Mouse (Mus musculus): ENCODE data around the gene Camsap2. TPM values are rescaled to one million over a fixed set of nuclear protein-coding genes. Genes with fewer than 3 reads are reported as not detected.

Gene Camsap2
- total RNA-seq, 4 experiments from 2014 or later, result 7.3 to 9.5 (median 8.6) TPM

DNA sequence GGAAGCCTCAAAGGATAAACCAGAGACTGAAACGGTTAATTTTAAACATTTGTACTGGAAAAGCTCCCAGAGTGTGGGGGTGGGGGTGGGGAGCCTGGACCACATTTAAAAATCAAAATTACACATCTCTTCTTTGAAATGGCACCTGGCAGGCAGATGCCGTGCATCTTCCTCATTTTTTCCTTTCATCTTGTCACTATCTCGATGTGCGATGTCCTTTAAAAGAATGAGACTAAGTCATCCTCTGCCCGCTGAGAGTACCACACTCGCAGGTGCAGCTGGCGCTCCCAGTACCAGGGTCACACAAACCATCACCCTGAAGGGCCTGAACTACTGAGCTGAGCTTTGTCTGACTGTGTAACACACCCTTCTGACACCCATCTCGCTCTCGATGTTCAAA lies 87.4 kb downstream of the Camsap2 start:
- no peak for DNase-seq (ENCODE audit: low spot score in 2 of 2)

DNA sequence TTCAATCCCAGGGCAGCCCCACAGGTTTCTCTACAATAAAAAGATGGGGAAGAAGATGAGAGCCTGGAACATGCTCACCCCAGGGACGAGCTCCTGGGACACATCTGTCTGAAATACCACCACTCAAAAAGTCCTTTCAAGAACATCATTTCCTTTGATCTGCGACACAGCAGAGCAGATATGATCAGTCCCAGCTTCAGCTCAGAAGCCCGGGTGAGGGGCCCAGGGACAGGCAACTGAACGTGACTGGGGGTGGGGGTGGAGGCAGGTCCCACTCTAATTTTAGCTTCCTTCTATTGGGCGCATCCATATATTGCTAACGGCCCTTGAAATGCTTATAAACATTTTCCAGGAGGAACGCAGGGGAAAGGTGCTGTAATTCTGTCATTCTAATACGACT lies 90.2 kb downstream of the Camsap2 start:
- no peak for DNase-seq (ENCODE audit: low spot score in 2 of 2)

DNA sequence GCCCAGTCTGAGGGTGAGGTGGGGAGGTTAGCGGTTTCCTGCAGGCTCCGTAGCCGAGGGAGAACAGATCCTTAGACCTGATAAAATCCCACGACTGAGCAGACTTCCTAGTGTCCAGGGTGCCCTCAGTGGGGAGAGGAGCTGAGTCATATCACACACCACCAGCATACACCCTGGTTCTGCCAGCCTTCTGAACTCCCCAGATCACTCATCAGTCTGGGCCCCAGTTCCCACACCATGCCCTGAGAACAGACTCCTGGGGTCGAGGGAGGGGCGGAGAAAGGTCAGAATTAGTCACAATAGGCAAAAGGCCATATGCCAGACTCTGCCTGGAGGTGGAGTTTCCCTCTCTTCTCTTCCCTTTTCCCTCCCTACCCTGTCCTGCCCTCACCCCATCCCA lies 90.7 kb downstream of the Camsap2 start:
- DNase-seq (ENCODE audit: low spot score in 2 of 2), result no peak

- no peak for DNase-seq (ENCODE audit: low spot score in 2 of 2)
Measured at GRCm38 (mm10) chr1:136254503-136255065, 91.3 kb downstream of the Camsap2 start.

- DNase-seq (ENCODE audit: low spot score in 2 of 2), result no peak
Measured at GRCm38 (mm10) chr1:136253472-136253871, 92.4 kb downstream of the Camsap2 start.

DNA sequence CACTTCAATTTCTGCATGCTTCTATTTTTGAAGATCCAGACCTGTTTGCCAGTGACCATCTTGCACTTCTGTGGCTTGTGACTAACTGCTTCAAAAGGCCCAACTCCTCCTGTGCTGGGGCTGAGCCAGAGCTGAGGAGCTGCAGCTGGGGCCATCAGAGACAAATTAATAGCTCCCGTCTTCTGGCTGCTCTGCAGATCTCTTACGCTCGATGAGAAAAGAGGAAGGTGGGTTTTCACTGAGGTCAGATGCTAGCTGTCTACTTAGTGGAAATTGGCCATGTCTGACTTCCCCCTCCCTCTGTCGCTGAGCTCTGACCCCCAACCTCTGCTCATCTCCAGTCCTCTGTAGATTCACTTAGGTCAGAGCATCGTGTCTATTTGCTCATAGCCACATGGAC lies 96.2 kb downstream of the Camsap2 start:
- no peak for DNase-seq (ENCODE audit: low spot score in 2 of 2)

DNA sequence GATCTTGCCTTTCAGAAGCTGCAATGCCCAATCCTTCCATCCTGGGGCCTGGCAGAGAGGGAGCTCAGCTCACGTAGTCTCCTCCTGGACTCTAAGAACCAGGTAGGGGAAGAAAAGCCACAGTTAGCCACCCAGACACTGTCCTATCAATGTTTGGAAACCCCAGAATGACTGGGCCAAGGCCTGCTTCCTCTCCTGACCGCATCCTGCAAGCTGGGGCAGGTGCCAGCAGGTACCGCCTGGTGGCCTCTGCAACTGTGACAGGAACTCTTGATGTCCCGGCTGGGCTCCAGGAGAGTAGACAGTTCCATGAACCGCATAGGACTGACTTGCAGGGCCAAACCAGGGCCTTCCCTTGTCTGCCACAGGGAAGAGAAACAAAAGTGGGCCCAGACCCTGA lies 98.5 kb downstream of the Camsap2 start:
- no peak for DNase-seq (ENCODE audit: low spot score in 2 of 2)

DNA sequence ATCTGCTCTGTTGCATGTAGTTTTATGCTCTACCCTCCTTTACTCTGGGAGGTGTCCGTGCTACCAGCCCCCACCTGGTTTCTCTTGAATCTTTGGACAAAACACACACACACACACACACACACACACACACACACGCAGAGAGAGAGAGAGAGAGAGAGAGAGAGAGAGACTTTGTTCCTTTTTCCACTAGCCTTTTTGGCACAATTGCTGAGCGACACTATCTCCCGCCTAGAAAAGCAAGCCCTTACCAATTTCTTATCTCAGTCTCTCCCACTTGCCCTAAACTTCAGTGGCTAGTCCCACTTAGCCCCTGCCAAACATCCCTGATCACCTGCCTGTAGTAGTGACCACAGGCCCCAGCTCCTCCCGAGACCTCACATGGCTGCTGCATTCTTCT lies 101.4 kb downstream of the Camsap2 start:
- no peak for DNase-seq (ENCODE audit: low spot score in 2 of 2)

DNA sequence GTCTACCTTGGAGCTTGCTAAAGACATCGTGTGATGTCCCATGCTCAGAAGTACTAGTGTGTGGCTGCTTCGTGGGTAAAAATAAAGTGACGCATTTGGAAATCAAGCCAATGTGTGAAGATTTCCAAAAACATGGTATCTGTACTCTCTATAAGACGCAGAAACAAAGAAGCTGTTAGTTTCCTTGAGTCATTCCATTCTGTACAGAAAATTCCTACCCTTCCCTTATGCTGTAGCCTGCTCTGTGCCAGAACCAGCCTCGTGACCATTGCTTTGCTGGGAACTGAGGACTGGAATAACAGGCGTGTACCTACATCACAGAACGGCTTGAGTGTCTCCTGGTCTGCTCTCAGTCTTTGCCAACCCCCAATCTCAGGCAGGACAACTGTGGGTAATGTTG lies 104.1 kb downstream of the Camsap2 start:
- no peak for DNase-seq (ENCODE audit: low spot score in 2 of 2)

GRCm38 (mm10) chr1:136238495-136238894 lies 107.4 kb downstream of the Camsap2 start:
- no peak for DNase-seq (ENCODE audit: low spot score in 2 of 2)

DNA sequence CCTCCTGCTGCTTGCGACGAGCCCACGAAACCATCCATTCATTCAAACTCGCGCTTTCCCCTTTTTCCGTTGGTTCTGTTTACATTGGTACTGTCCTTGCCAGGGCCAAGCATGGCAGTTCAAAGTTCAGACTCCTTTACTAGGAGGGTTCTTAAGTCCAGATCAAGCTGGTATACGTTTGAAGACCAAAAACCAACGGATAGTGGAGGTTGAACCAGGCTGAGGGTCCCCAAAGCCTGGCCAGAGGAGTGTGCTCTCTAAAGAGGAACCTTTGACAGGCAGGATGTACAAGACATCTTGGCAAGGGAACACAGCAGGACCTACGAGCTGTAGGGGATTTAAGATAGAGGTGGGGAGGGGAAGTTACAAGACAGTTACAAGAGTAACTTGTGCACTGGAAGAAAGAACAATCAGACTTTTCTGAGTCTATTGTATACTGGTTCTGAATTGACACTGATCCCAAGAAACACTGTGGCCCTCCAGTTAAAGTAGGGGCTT lies 111.3 kb downstream of the Camsap2 start:
- DNase-seq (ENCODE audit: low spot score in 2 of 2), result no peak

DNA sequence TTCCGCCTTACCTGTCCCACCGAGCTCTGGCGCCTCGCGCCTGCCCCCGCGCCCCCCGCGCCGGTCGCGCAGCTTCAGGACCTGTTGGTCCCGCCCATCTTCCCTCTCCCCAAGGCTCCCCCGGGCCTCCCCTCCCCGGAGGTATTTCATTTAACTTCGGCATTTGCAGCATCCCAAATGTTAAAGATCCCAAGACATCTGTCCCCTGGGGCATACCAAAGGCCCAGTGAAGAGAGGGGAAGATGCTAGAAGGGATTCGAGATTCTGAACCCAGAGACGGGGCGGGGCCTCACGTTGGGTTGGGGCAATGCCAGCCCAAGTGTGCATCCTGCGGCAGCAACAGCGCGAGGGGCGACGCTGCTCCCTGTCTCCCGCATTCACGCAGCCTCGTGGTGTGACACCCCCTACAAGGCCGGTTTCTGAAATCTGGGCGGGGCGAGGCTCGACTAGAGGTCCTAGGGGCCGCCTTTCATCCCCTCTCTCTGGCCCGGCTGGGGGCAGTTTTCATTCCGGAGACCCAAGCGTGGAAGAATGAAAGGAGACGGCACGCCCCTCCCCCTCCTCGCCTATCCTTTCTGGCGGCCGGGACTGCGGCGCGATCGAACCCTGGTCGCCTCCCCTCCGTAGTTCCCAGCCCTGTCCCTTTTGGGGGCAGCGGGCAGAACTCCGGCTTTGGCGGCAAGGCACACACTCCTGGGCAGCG lies 111.9 kb downstream of the Camsap2 start, which contains the start of gene Inava:
Inava (minus strand) TSS at position 373 of the 703 bp plus-strand sequence.
- DNase-seq (ENCODE audit: low spot score in 2 of 2), result no peak

DNA sequence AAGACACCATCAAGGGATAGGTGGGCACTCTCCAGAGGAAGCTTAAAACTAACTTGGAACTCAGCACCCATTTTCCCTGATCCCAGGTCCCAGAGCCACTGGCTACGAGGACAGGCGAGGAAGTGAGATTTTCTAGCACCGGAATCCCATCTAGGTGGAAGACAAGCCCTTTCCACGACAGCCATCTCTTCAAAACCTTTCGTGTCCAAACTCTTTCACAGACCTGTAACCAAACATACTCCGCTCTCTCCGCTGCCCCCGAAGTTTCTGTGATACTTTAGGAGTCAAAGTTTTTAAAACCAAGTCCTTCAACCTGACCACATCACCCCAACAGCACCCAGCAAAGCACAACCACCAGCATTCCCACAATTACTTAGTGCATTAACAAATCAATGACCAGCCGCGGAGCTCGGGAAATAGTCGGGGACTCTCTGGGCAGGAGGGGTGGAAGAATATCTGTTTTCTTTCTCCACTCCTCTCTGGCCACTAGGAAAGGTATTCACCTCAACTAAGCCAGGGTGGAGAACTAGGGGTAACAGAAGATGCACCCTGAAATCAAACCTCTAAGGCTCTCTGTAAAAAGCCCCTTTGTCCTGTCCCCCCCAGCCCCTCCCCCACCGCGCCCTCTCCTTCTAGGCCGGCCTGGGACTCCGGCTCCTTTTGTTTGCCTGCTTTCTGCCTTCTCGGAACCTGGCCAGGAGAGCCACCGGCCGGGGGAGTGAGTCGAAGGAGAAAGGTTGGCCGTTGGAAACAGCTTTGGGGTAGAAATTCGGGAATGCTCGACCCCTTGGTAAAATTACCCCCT lies 112.7 kb downstream of the Camsap2 start:
- no peak for DNase-seq (ENCODE audit: low spot score in 2 of 2)

DNA sequence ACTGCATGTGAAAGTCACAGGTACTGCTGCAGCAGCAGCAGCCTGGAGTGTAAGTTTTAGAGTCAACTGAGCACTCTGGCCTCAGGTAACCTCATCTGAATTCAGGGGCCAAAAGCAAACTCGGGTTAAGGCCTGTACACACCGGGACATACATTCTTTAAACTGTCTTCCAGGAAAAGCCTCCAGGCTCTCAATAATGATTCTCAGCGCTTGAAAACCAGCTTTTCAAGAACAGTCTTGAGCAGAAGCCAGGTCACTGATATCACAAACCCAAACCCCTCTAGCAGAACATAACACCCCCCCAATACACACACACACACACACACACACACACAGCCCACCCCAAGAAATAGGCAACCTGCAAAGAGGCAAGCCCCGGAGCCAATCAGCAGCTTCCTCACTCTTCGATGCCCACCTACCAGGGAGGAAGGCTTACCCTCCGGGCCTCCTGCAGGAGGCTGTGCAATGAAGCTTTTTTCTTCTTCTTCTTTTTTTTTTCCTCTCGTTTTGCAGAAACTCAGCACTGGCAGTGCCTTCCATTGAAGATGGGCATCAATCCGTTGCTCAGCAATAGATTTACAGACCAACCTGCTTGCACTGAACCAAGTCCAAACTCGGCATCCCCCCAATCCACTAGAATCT lies 113.5 kb downstream of the Camsap2 start:
- DNase-seq (ENCODE audit: low spot score in 2 of 2), result no peak

- DNase-seq (ENCODE audit: low spot score in 2 of 2), result no peak
Measured at GRCm38 (mm10) chr1:136231596-136231995, 114.3 kb downstream of the Camsap2 start.

DNA sequence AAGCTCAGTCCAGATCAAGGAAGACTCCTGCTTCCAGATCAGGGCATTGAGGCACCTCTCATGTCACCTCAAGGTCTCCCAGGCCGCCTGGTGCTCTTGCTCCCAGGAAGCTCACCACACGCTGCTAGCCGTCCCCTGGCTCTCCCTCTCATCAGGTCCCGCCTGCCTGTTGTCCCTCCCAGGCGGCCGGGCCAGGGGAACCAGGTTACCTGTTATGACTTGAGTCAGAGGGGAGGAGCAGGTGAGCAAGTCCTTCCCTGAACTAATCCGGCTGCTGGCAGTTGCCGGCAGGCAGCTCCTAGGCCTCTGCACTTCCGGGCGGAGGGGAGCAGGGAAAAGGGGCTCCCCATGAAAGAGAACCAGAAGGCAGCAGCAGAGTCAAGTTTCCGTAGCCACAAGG lies 115.7 kb downstream of the Camsap2 start:
- no peak for DNase-seq (ENCODE audit: low spot score in 2 of 2)

GRCm38 (mm10) chr1:136229040-136229373 lies 116.9 kb downstream of the Camsap2 start:
- DNase-seq (ENCODE audit: low spot score in 2 of 2), result no peak

DNA sequence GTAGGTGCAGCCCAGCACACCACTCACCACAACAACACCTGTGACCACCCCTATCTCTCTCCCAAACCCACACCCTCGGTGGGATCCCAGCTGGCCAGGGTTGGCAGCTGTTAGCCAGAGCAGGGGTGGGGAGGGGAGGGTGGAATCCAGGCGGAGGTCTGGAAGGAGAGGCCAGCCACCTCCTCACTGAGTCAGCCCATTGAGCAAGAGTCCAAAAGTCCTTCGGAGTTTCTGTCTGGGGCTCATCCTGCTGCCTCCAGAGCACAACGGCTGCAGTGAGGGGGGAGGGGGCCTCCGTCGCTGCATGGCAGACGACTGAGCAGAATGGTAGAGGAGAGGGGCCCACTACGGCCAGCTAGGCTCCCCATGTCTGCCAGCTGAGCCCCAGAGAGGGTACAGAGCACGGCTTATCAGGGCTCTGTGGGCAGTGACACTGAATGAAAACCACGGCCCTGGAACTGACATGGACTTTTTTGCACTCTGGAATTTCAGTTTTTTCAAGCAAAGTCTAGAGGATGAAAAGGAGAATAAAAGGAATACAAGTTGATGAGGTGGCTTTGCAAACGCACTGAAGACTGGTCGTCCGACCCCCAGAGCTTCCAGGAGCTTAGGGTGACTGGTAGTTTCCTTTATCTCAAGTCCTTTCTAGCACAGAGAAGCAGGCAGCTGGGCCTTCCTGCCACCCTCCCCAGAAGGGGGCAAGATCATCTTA lies 117.4 kb downstream of the Camsap2 start:
- no peak for DNase-seq (ENCODE audit: low spot score in 2 of 2)

GRCm38 (mm10) chr1:136227870-136228269 lies 118.0 kb downstream of the Camsap2 start:
- DNase-seq (ENCODE audit: low spot score in 2 of 2), result no peak

DNA sequence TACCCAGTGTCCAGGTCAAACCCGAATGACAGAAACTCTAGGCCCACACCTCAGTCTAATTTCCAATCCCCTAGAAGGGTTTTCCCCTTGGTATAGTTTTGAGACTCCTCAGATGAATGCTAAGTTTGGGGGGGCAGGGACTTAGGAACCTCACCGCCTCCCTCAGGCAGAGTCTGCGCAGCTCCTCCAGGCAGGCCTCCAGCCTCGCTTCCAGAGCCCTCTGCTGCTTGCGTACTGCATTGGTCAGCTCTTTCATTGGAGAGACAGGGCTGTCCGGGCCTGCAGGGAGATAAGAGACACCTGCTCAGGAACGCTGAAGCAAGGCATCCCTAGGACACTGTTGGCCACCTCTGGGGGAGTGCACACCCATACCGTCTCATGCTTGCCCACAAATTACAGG lies 119.3 kb downstream of the Camsap2 start:
- DNase-seq (ENCODE audit: low spot score in 2 of 2), result no peak

- DNase-seq (ENCODE audit: low spot score in 2 of 2), result no peak
Measured at GRCm38 (mm10) chr1:136225846-136226245, 120.1 kb downstream of the Camsap2 start.
